Mouse (Mus musculus) thymus, postnatal 4 days (tissue): ENCODE measurements around the gene Cd274.

Experiments
- DNase-seq: peaks from one replicate; pipeline ENCODE4 v3.0.0; 2021

Cd274 gene

GRCm38 (mm10) chr19:29436793-29437479 is 69.7 kb downstream of the Cd274 start:
- no peak for DNase-seq
